Mouse (Mus musculus) E14TG2a.4 (cell line): Measurements from ENCODE around the gene Chaf1a.

Experiments
- CTCF ChIP-seq: conservative IDR thresholded peaks from 2 replicates; pipeline ENCODE4 v1.5.1; 2014; ENCODE audit warnings: low read length
- NANOG ChIP-seq: IDR thresholded peaks from 2 replicates; pipeline ENCODE4 v1.6.1; 2014; ENCODE audit warnings: borderline replicate concordance, low read length, mixed read lengths
- POU5F1 ChIP-seq: IDR thresholded peaks from 2 replicates; pipeline ENCODE4 v1.6.1; 2014; ENCODE audit warnings: low read length, borderline replicate concordance

GRCm38 (mm10) chr17:56055945-56056678, 15.9 kb downstream of the Chaf1a start:
- TF ChIP-seq CTCF: no peak
- TF ChIP-seq NANOG: no peak
- TF ChIP-seq POU5F1: no peak
